Mouse (Mus musculus): ENCODE results near the gene Hnrnpul1. TPM values are rescaled to one million over a fixed set of nuclear protein-coding genes. Genes with fewer than 3 reads are reported as not detected.
A peak's percentile ranks its signal among the peaks of the same experiment; 100 is the strongest.

Hnrnpul1 gene
- polyA plus RNA-seq, 1 experiment, result 75.3 TPM

GRCm38 (mm10) chr7:25763678-25764077 is 9.1 kb upstream of the Hnrnpul1 start:
- Histone ChIP-seq H3K4me3 (replicated peaks; ENCODE audit: control insufficient read depth, low read depth, low read length) (no peak overlapping the region), H3K4me1 (ENCODE audit: control insufficient read depth, insufficient read depth, low read length) (peaks cover 5% of the 10 kb centered on the region; the same call in 1 of the 2 replicates), H3K27ac (ENCODE audit: control insufficient read depth, insufficient read depth, low read depth, low read length, poor library complexity) (no peak overlapping the region)
- WGBS, result 68% methylated on average over 11 of the region's 11 CpGs
- TF ChIP-seq POLR2A (IDR thresholded peaks at IDR 0.05; ENCODE audit: borderline replicate concordance, control insufficient read depth, low read depth, low read length) (no peak), CTCF (IDR thresholded peaks at IDR 0.05; ENCODE audit: control insufficient read depth, insufficient read depth, low read length) (no peak)

- Histone ChIP-seq H3K27ac (ENCODE audit: control insufficient read depth, insufficient read depth, low read depth, low read length, poor library complexity) (no peak overlapping the region), H3K4me3 (replicated peaks; ENCODE audit: control insufficient read depth, low read depth, low read length) (no peak overlapping the region), H3K4me1 (ENCODE audit: control insufficient read depth, insufficient read depth, low read length) (peaks cover 2% of the 10 kb centered on the region; the same call in 1 of the 2 replicates)
- TF ChIP-seq POLR2A (IDR thresholded peaks at IDR 0.05; ENCODE audit: borderline replicate concordance, control insufficient read depth, low read depth, low read length) (no peak), CTCF (IDR thresholded peaks at IDR 0.05; ENCODE audit: control insufficient read depth, insufficient read depth, low read length) (no peak)
- 69% methylated on average over 10 of the region's 10 CpGs for WGBS
Measured at GRCm38 (mm10) chr7:25761354-25761753, 6.8 kb upstream of the Hnrnpul1 start.

GRCm38 (mm10) chr7:25756011-25756410 is 1.5 kb upstream of the Hnrnpul1 start:
- TF ChIP-seq CTCF (IDR thresholded peaks at IDR 0.05; ENCODE audit: control insufficient read depth, insufficient read depth, low read length), result peak; percentile 65
- 0 out of 2 replicates have a peak, but pooled peaks have one; percentile 42 for TF ChIP-seq POLR2A (IDR thresholded peaks at IDR 0.05; ENCODE audit: borderline replicate concordance, control insufficient read depth, low read depth, low read length)
- peak overlapping the region; percentile 64 for H3K4me3 ChIP-seq (replicated peaks; ENCODE audit: control insufficient read depth, low read depth, low read length)
- peak overlapping the region; percentile 96 for H3K27ac ChIP-seq (ENCODE audit: control insufficient read depth, insufficient read depth, low read depth, low read length, poor library complexity)
- WGBS, result under 1% methylated on average over 18 of the region's 18 CpGs
- H3K4me1 ChIP-seq (ENCODE audit: control insufficient read depth, insufficient read depth, low read length), result peaks cover 2% of the 10 kb centered on the region; the same call in 1 of the 2 replicates

- Histone ChIP-seq H3K4me1 (ENCODE audit: control insufficient read depth, insufficient read depth, low read length) (peaks cover 2% of the 10 kb centered on the region; the same call in 1 of the 2 replicates), H3K4me3 (replicated peaks; ENCODE audit: control insufficient read depth, low read depth, low read length) (peak overlapping the region; percentile 64), H3K27ac (ENCODE audit: control insufficient read depth, insufficient read depth, low read depth, low read length, poor library complexity) (peak overlapping the region; percentile 96)
- WGBS, result 0% methylated on average over 15 of the region's 15 CpGs
- TF ChIP-seq POLR2A (IDR thresholded peaks at IDR 0.05; ENCODE audit: borderline replicate concordance, control insufficient read depth, low read depth, low read length) (no peak), CTCF (IDR thresholded peaks at IDR 0.05; ENCODE audit: control insufficient read depth, insufficient read depth, low read length) (no peak)
Measured at GRCm38 (mm10) chr7:25755468-25755833, 894 bp upstream of the Hnrnpul1 start.

- Histone ChIP-seq H3K27ac (ENCODE audit: control insufficient read depth, insufficient read depth, low read depth, low read length, poor library complexity) (peak overlapping the region; percentile 95), H3K4me1 (ENCODE audit: control insufficient read depth, insufficient read depth, low read length) (peaks cover 2% of the 10 kb centered on the region; the same call in 1 of the 2 replicates), H3K4me3 (replicated peaks; ENCODE audit: control insufficient read depth, low read depth, low read length) (peak overlapping the region; percentile 83)
- under 1% methylated on average over 30 of the region's 30 CpGs for WGBS
- TF ChIP-seq CTCF (IDR thresholded peaks at IDR 0.05; ENCODE audit: control insufficient read depth, insufficient read depth, low read length) (no peak), POLR2A (IDR thresholded peaks at IDR 0.05; ENCODE audit: borderline replicate concordance, control insufficient read depth, low read depth, low read length) (no peak)
Measured at GRCm38 (mm10) chr7:25754439-25754737, 169 bp downstream of the Hnrnpul1 start.

- WGBS, result under 1% methylated on average over 46 of the region's 46 CpGs
Measured at GRCm38 (mm10) chr7:25753643-25754438, 716 bp downstream of the Hnrnpul1 start.

GRCm38 (mm10) chr7:25753076-25753475 is 1.5 kb downstream of the Hnrnpul1 start:
- TF ChIP-seq CTCF (IDR thresholded peaks at IDR 0.05; ENCODE audit: control insufficient read depth, insufficient read depth, low read length) (no peak), POLR2A (IDR thresholded peaks at IDR 0.05; ENCODE audit: borderline replicate concordance, control insufficient read depth, low read depth, low read length) (no peak)
- H3K4me3 ChIP-seq (replicated peaks; ENCODE audit: control insufficient read depth, low read depth, low read length), result peak overlapping the region; percentile 83
- no peak overlapping the region for H3K27ac ChIP-seq (ENCODE audit: control insufficient read depth, insufficient read depth, low read depth, low read length, poor library complexity)
- H3K4me1 ChIP-seq (ENCODE audit: control insufficient read depth, insufficient read depth, low read length), result peaks cover 2% of the 10 kb centered on the region; the same call in 1 of the 2 replicates

More at GRCm38 (mm10) chr7:25753643-25754438, 716 bp downstream of the Hnrnpul1 start:
- TF ChIP-seq POLR2A (IDR thresholded peaks at IDR 0.05; ENCODE audit: borderline replicate concordance, control insufficient read depth, low read depth, low read length), result no peak
- no peak for TF ChIP-seq CTCF (IDR thresholded peaks at IDR 0.05; ENCODE audit: control insufficient read depth, insufficient read depth, low read length)
- Histone ChIP-seq H3K4me3 (replicated peaks; ENCODE audit: control insufficient read depth, low read depth, low read length) (peak overlapping the region; percentile 83), H3K4me1 (ENCODE audit: control insufficient read depth, insufficient read depth, low read length) (peaks cover 2% of the 10 kb centered on the region; the same call in 1 of the 2 replicates), H3K27ac (ENCODE audit: control insufficient read depth, insufficient read depth, low read depth, low read length, poor library complexity) (peak overlapping the region; percentile 95)

GRCm38 (mm10) chr7:25746844-25747243 is 7.7 kb downstream of the Hnrnpul1 start:
- TF ChIP-seq CTCF (IDR thresholded peaks at IDR 0.05; ENCODE audit: control insufficient read depth, insufficient read depth, low read length) (no peak), POLR2A (IDR thresholded peaks at IDR 0.05; ENCODE audit: borderline replicate concordance, control insufficient read depth, low read depth, low read length) (no peak)
- H3K27ac ChIP-seq (ENCODE audit: control insufficient read depth, insufficient read depth, low read depth, low read length, poor library complexity), result no peak overlapping the region
- no peak overlapping the region for H3K4me3 ChIP-seq (replicated peaks; ENCODE audit: control insufficient read depth, low read depth, low read length)
- WGBS, result 77% methylated on average over 3 of the region's 3 CpGs
- no peaks in the 10 kb centered on the region for H3K4me1 ChIP-seq (ENCODE audit: control insufficient read depth, insufficient read depth, low read length)
